Mouse (Mus musculus): ENCODE results near the gene Elof1. TPM values are rescaled to one million over a fixed set of nuclear protein-coding genes. Genes with fewer than 3 reads are reported as not detected.

The Elof1 gene
- total RNA-seq, 2 experiments from 2014 or later = 37.9 to 39.1 TPM

Small RNAs within 50 kb of the gene (microRNA-seq; reads per million reads assigned to microRNA genes)
- not detected for gene Mir7084

Other genes starting within 250 kb of the Elof1 start
- gene Rab3d, start 199.0 kb downstream of the Elof1 start, total RNA-seq (2021) = 1 to 10 TPM; 1.9 to 4.3 TPM
- under 1 TPM; 0.71 to 0.85 TPM for gene Ccdc159, start 189.7 kb downstream of the Elof1 start, total RNA-seq (2021)
- gene Tmem205, start 189.6 kb downstream of the Elof1 start, total RNA-seq (2021) = 10 to 100 TPM; 10.5 to 13.8 TPM
- gene Plppr2, start 180.1 kb downstream of the Elof1 start, total RNA-seq (2021) = under 1 TPM; 0.50 to 0.81 TPM
- 1 to 10 TPM; 2.1 to 2.3 TPM for gene Swsap1, start 161.4 kb downstream of the Elof1 start, total RNA-seq (2021)
- gene Epor, start 153.7 kb downstream of the Elof1 start, total RNA-seq (2021) = under 1 TPM in 1 of 2 experiments, not detected in 1; 0.21 TPM
- gene Rgl3, start 127.7 kb downstream of the Elof1 start, total RNA-seq (2021) = under 1 TPM; 0.39 to 0.55 TPM
- not detected for gene Ccdc151, start 114.5 kb downstream of the Elof1 start, total RNA-seq (2021)
- 10 to 100 TPM; 24.4 to 27.9 TPM for gene Prkcsh, start 114.4 kb downstream of the Elof1 start, total RNA-seq (2021)
- under 1 TPM in 1 of 2 experiments, not detected in 1; 0.24 TPM for gene Elavl3, start 65.1 kb downstream of the Elof1 start, total RNA-seq (2021)
- not detected for gene Gm49318, start 45.9 kb downstream of the Elof1 start, total RNA-seq (2021)
- gene Zfp653, start 45.8 kb downstream of the Elof1 start, total RNA-seq (2021) = 1 to 10 TPM; 3.2 to 3.7 TPM
- 10 to 100 TPM; 89.2 to 92.1 TPM for gene Ecsit, start 31.7 kb downstream of the Elof1 start, total RNA-seq (2021)
- 1 to 10 TPM; 3.1 to 6.5 TPM for gene Cnn1, start 18.0 kb downstream of the Elof1 start, total RNA-seq (2021)
- gene Acp5, start 18.5 kb upstream of the Elof1 start, total RNA-seq (2021) = 1 to 10 TPM in 1 of 2 experiments, under 1 TPM in 1; 0.94 to 2.3 TPM
- gene Pigyl, start 39.7 kb upstream of the Elof1 start, total RNA-seq (2021) = 10 to 100 TPM; 33.4 to 36.9 TPM
- gene Zfp872, start 70.9 kb upstream of the Elof1 start, total RNA-seq (2021) = not detected
- 1 to 10 TPM; 6.1 to 6.3 TPM for gene Zfp809, start 108.5 kb upstream of the Elof1 start, total RNA-seq (2021)
- gene Zfp599, start 142.7 kb upstream of the Elof1 start, total RNA-seq (2021) = not detected
- gene Zfp810, start 190.5 kb upstream of the Elof1 start, total RNA-seq (2021) = under 1 TPM; 0.34 to 0.36 TPM

Data from gastrocnemius, adult 18-20 months (tissue).